Mouse (Mus musculus) intestine, postnatal 0 days (tissue): Measurements from ENCODE around the gene Agtpbp1. TPM values are rescaled to one million over a fixed set of nuclear protein-coding genes. Genes with fewer than 3 reads are reported as not detected.

ENCODE experiments used
- ATAC-seq: fragments of 200-750 bp; cut with Nextera tagmentation; 2 replicates; pipeline ENCODE4 v1.8.0; 2017; ENCODE audit warnings: mild to moderate bottlenecking, moderate TSS enrichment, moderate library complexity
- H3K27ac ChIP-seq: fragments of 300-500 bp; sonication (generic); 2 replicates; pipeline ENCODE4 v1.5.1; 2014; ENCODE audit warnings: mild to moderate bottlenecking, low read depth, low read length, moderate library complexity
- H3K27me3 ChIP-seq: fragments of 300-500 bp; sonication (generic); replicated peaks from 2 replicates; pipeline ENCODE4 v1.6.1; 2014; ENCODE audit warnings: low read length, mixed read lengths; ENCODE audit not compliant: control insufficient read depth, insufficient read depth
- H3K36me3 ChIP-seq: fragments of 300-500 bp; sonication (generic); 2 replicates; pipeline ENCODE4 v1.6.1; 2014; ENCODE audit warnings: mild to moderate bottlenecking, moderate library complexity; ENCODE audit not compliant: control insufficient read depth, insufficient read depth
- H3K4me1 ChIP-seq: fragments of 300-500 bp; sonication (generic); replicated peaks from 2 replicates; pipeline ENCODE4 v1.6.1; 2014; ENCODE audit warnings: antibody characterized with exemption, low read length, mixed read lengths; ENCODE audit not compliant: control insufficient read depth, insufficient read depth
- H3K4me2 ChIP-seq: fragments of 300-500 bp; sonication (generic); replicated peaks from 2 replicates; pipeline ENCODE4 v1.6.1; 2014; ENCODE audit warnings: low read depth, mild to moderate bottlenecking, moderate library complexity
- H3K4me3 ChIP-seq: fragments of 300-500 bp; sonication (generic); 2 replicates; pipeline ENCODE4 v1.5.1; 2014; ENCODE audit warnings: low read depth, low read length
- H3K9ac ChIP-seq: fragments of 300-500 bp; sonication (generic); 2 replicates; pipeline ENCODE4 v1.6.1; 2014; ENCODE audit warnings: mild to moderate bottlenecking, low read depth, low read length
- H3K9me3 ChIP-seq: fragments of 300-500 bp; sonication (generic); 2 replicates; pipeline ENCODE4 v1.6.1; 2016; ENCODE audit warnings: mixed run types; ENCODE audit not compliant: control insufficient read depth
- CTCF ChIP-seq: sonication (generic); IDR thresholded peaks from 2 replicates; pipeline ENCODE4 v1.5.1; 2016; ENCODE audit warnings: low read depth, mild to moderate bottlenecking, control low read depth, antibody characterized with exemption, moderate library complexity
- WGBS: fragments of 180-500 bp; shearing (Covaris S2); extraction: QIAGEN DNeasy Blood & Tissue Kit; methylation state at CpG from one replicate; pipeline ENCODE4 v1.1.7; 2014; 5-methylcytosine and 5-hydroxymethylcytosine counted together
- polyA plus RNA-seq: library from polyadenylated mRNA; unstranded; fragments of >200 nt; fragmentation: Nextera tagmentation; extraction: Ambion mirVana; gene quantifications from 2 replicates; pipeline ENCODE4 v1.2.1, GENCODE M21; 2015

The Agtpbp1 gene
- polyA plus RNA-seq, 1 experiment from 2014 or later, result 7.3 TPM

DNA sequence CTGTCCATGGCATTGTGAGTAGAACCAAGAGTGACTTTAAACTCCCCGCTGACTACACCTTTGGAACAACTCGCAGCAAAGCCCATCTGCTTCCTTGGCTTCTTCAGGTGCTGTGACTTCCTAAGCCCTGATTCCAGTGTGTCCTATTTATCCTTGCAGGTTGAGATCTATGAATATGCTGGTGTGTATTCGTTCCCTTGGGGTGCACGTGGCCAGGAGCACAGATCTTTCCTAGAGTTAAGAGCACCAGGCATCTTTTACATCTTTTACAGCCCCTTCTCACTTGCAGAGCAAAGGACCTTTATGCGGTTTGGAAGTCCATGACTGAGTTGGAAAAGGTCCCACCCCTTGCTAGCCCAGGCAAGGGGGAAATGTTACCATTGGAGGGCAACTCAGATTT lies 139.8 kb downstream of the Agtpbp1 start:
- ATAC-seq, result no peak
- H3K4me1 ChIP-seq, result no peaks in the 10 kb centered on the region
- no peak overlapping the region for H3K27ac ChIP-seq
- no peak overlapping the region for H3K4me3 ChIP-seq
- no peaks in the 10 kb centered on the region for H3K9me3 ChIP-seq
- TF ChIP-seq CTCF, result no peak
- no peaks in the 10 kb centered on the region for H3K27me3 ChIP-seq
- 84% methylated on average over 5 of the region's 5 CpGs for WGBS
- H3K9ac ChIP-seq, result no peak overlapping the region
- no peak overlapping the region for H3K4me2 ChIP-seq
- H3K36me3 ChIP-seq, result no peaks in the 10 kb centered on the region

DNA sequence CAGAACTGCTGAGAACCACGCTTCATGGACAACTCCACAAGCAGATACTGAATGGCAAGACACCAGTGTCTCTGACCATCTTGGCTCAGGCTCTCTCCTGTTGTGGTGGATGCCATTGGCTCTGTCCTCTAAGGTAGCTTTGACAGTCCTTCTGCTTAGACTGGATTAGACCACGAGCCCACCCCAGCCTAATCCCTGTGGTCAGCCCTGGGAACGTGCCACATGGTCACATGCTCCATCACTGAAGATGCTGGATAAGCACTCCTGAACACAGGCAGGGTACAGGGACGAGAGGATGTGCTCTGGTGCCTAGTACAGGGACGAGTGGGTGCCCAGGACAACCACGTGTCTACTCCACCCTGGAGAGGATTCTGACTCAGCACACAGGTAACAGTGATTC lies 140.7 kb downstream of the Agtpbp1 start:
- TF ChIP-seq CTCF, result no peak
- H3K9me3 ChIP-seq, result no peaks in the 10 kb centered on the region
- no peaks in the 10 kb centered on the region for H3K36me3 ChIP-seq
- H3K9ac ChIP-seq, result no peak overlapping the region
- WGBS, result 83% methylated on average over 6 of the region's 6 CpGs
- H3K27me3 ChIP-seq, result no peaks in the 10 kb centered on the region
- no peaks in the 10 kb centered on the region for H3K4me1 ChIP-seq
- H3K4me2 ChIP-seq, result no peak overlapping the region
- no peak for ATAC-seq
- no peak overlapping the region for H3K27ac ChIP-seq
- no peak overlapping the region for H3K4me3 ChIP-seq

- H3K4me1 ChIP-seq, result no peaks in the 10 kb centered on the region
- ATAC-seq, result no peak
- no peaks in the 10 kb centered on the region for H3K36me3 ChIP-seq
- no peak overlapping the region for H3K4me3 ChIP-seq
- H3K27me3 ChIP-seq, result no peaks in the 10 kb centered on the region
- WGBS, result 65% methylated on average over 1 of the region's 1 CpGs
- TF ChIP-seq CTCF, result no peak
- H3K4me2 ChIP-seq, result no peak overlapping the region
- H3K9me3 ChIP-seq, result no peaks in the 10 kb centered on the region
- H3K9ac ChIP-seq, result no peak overlapping the region
- H3K27ac ChIP-seq, result no peak overlapping the region
Observed at GRCm38 (mm10) chr13:59439683-59440082, 145.3 kb downstream of the Agtpbp1 start.

DNA sequence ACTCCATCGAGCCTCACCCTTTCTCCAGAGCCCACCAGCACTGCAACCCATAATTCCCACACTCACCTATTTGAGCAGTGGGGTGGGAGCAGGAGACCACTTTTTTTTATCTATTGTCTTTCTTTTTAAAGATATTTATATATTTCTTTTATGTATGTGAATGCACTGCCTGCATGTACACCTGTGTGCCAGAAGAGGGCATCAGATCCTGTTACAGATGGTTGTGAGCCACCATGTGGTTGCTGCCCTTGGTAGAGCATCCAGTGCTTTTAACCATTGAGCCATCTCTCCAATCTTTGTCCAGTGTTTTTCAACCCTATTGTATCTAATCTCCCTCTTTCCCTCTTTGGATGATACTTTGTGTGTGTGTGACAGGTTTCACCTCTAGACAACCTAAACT lies 150.5 kb downstream of the Agtpbp1 start:
- H3K4me1 ChIP-seq, result no peaks in the 10 kb centered on the region
- no peaks in the 10 kb centered on the region for H3K27me3 ChIP-seq
- WGBS, result 89% methylated on average over 1 of the region's 1 CpGs
- peak; percentile 56 for TF ChIP-seq CTCF
- H3K4me3 ChIP-seq, result no peak overlapping the region
- H3K9ac ChIP-seq, result no peak overlapping the region
- H3K9me3 ChIP-seq, result no peaks in the 10 kb centered on the region
- H3K4me2 ChIP-seq, result no peak overlapping the region
- no peak overlapping the region for H3K27ac ChIP-seq
- ATAC-seq, result no peak
- no peaks in the 10 kb centered on the region for H3K36me3 ChIP-seq

DNA sequence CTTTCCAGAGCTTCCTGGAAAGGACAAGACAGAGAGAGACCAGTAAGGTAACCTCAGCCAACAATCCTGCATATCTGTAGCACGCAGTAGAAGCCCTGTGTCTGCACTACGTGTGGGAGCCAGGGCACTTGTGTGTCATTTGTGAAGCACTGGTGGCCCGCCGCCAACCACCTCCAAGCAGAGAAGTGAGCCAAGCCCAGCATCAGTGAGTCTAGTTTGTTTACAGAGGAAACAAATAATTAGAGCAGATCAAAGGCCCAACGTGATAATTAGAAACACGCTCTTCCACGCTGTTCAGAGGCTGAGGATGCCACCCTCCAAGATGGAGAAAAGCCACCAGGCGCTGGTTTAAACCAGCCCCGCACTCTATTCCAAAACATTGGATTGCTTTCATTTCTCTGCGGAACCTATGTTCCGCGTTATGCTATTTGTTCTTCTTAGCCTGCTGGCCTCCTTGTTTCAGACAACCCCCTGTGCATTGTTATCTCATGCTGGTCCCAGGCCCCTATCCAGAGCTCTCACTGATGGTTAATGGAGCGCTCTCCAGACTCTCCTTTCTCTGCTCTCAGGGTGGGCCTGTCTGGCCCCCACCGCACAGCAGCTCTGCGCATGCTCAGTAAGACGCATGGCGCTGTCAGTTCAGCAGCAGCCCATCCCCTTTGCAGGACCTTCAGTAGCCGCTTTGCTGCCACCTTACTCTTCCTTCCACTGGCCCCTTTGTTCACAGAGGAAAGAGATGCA lies 153.7 kb downstream of the Agtpbp1 start:
- no peaks in the 10 kb centered on the region for H3K36me3 ChIP-seq
- no peaks in the 10 kb centered on the region for H3K9me3 ChIP-seq
- no peak overlapping the region for H3K4me3 ChIP-seq
- no peaks in the 10 kb centered on the region for H3K27me3 ChIP-seq
- no peak overlapping the region for H3K27ac ChIP-seq
- ATAC-seq, result no peak
- no peaks in the 10 kb centered on the region for H3K4me1 ChIP-seq
- H3K4me2 ChIP-seq, result peak overlapping the region; percentile 38; the same call in 1 of the 2 replicates
- H3K9ac ChIP-seq, result no peak overlapping the region
- no peak for TF ChIP-seq CTCF
- WGBS, result 50% methylated on average over 18 of the region's 18 CpGs

GRCm38 (mm10) chr13:59429369-59429768 lies 155.7 kb downstream of the Agtpbp1 start:
- WGBS, result 92% methylated on average over 6 of the region's 6 CpGs
- no peak for ATAC-seq

GRCm38 (mm10) chr13:59423871-59424270 lies 161.2 kb downstream of the Agtpbp1 start:
- ATAC-seq, result no peak
- no peaks in the 10 kb centered on the region for H3K4me1 ChIP-seq
- H3K9me3 ChIP-seq, result no peaks in the 10 kb centered on the region
- H3K36me3 ChIP-seq, result no peaks in the 10 kb centered on the region
- no peak overlapping the region for H3K4me3 ChIP-seq
- no peaks in the 10 kb centered on the region for H3K27me3 ChIP-seq
- no peak overlapping the region for H3K9ac ChIP-seq
- no peak for TF ChIP-seq CTCF
- H3K4me2 ChIP-seq, result no peak overlapping the region
- H3K27ac ChIP-seq, result no peak overlapping the region
- 85% methylated on average over 5 of the region's 5 CpGs for WGBS

More at GRCm38 (mm10) chr13:59429369-59429768, 155.7 kb downstream of the Agtpbp1 start:
- no peaks in the 10 kb centered on the region for H3K9me3 ChIP-seq
- H3K4me1 ChIP-seq, result no peaks in the 10 kb centered on the region
- no peak overlapping the region for H3K27ac ChIP-seq
- H3K4me3 ChIP-seq, result no peak overlapping the region
- H3K4me2 ChIP-seq, result no peak overlapping the region
- no peaks in the 10 kb centered on the region for H3K27me3 ChIP-seq
- H3K36me3 ChIP-seq, result no peaks in the 10 kb centered on the region
- TF ChIP-seq CTCF, result no peak
- no peak overlapping the region for H3K9ac ChIP-seq
